ENCODE assay signal across 8 mouse cellular contexts in the genomic region with DNA sequence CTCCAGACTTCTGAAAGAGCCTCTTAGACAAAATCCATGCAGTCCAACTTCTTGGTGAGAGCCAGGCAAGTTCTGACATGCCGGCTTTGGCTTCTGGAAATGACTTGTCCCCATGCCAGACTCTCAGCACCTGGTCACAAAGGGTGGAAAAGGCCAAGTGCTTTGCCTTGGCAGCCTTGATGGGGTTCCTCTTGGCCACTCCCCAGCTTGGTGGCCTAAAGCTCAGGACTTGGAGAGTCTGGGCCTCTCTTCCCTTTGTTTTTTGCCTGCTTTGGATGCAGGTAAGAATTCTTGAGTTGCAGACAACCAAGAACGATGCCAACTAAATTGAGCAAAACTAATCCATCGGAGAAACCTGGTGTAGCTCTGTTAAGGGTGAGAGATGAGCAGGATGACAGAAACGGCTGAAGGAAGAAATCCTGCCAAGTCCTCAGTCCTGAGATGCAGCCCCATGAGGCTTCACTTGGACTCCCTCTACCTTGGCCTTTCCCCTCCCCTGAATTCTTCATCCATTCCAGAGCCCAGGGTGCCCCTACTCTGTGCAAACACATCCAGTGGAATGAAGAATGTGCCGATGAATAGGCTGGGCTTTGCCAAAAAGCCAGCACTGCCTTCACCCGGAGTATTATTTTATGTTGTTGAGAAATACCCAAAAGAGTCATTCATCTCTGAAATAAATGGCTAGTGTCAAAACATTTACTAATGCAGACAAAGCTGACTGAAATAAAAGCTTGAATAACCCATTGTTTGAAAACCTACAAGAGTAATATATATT.
A peak's percentile ranks its signal among the peaks of the same experiment; 100 is the strongest.
DNase-seq lines count a peak whose midpoint lies in the region; ATAC-seq and TF ChIP-seq lines count a peak whose summit lies in the region.
"Had no signal": no experiment of that assay in that cellular context is flagged by ENCODE, and none has a peak within 500 bp of the region (broad histone marks: within the 10 kb centered on the region; RNA-seq: fewer than 3 reads in every experiment).

No protein-coding gene starts in this region.

- H3K4me3 ChIP-seq in kidney, embryonic 15.5 days (replicated peaks): no peak overlapping the region

- H3K27ac ChIP-seq in kidney, embryonic 15.5 days: no peak overlapping the region
- H3K27ac ChIP-seq: liver, embryonic 14.5 days had no signal

- intact Hi-C loops in gastrocnemius, postnatal 36 days (cut with DNase I): no loop called here

- no peak for TF ChIP-seq CTCF in brain, embryonic 14.5 days (IDR thresholded peaks at IDR 0.05; ENCODE audit: borderline replicate concordance, extremely low read depth, insufficient read depth, insufficient read length)

- peaks cover 15% of the 10 kb centered on the region for H3K4me1 ChIP-seq in kidney, embryonic 15.5 days

- no peak for ATAC-seq in kidney, embryonic 15.5 days (replicated peaks; ENCODE audit: low FRiP score)

- no peaks in the 10 kb centered on the region for H3K36me3 ChIP-seq in kidney, embryonic 15.5 days

- no peak overlapping the region for H3K4me2 ChIP-seq in kidney, embryonic 15.5 days

- no peak overlapping the region for H3K9ac ChIP-seq in kidney, embryonic 15.5 days
- H3K9ac ChIP-seq: liver, embryonic 14.5 days had no signal

- peaks cover 67% of the 10 kb centered on the region for H3K27me3 ChIP-seq in kidney, embryonic 15.5 days

- WGBS in kidney, embryonic 15.5 days: 57% methylated on average over 6 of the region's 6 CpGs

- DNase-seq in kidney, adult 11 months: peak; percentile 6
- peak; percentile 47 for DNase-seq in brain, embryonic 14.5 days (ENCODE audit: low read depth)
- peak; percentile 99 for DNase-seq in fat pad, adult 2 months (ENCODE audit: extremely low read depth, low read depth, low spot score)
- DNase-seq in lung, postnatal 36 days: peak; percentile 83
- no peak for DNase-seq in right cerebral cortex, adult 18-20 months
- DNase-seq in gastrocnemius, postnatal 36 days: no peak

- H3K9me3 ChIP-seq in kidney, embryonic 15.5 days (replicated peaks): no peaks in the 10 kb centered on the region

- no peak for TF ChIP-seq POLR2A in brain, embryonic 14.5 days (IDR thresholded peaks at IDR 0.05; ENCODE audit: borderline replicate concordance, extremely low read depth, insufficient read depth, insufficient read length, poor library complexity, severe bottlenecking)

Comparison
In these comparisons a context has a peak if more than half of its experiments do, and no peak if none do; other contexts are left out.
1. DNase-seq: peak in kidney, adult 11 months (single experiment), brain, embryonic 14.5 days (single experiment), fat pad, adult 2 months (single experiment) and lung, postnatal 36 days (single experiment); none in right cerebral cortex, adult 18-20 months (single experiment) and gastrocnemius, postnatal 36 days (0 of 2).